Mouse (Mus musculus): ENCODE data around the gene Sparcl1.

DNA sequence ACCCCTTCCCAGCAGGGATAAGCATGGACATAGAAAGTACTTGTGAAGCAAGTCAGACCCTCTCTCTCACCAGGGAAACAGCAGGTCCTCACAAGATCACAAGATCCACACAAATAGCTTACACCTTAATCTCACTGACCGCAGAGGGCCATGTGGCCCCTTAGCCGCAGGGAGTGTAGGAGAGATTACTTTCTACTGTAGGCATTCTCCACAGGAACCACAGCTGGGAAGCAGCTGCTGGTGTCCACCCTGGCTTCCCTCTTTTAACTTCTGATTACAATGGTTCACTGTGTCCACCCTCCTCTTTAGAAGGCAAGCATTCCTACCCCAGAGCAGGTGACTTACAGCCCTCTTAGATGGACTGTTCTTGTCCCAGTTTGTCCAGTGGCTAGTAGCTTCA lies 69.8 kb downstream of the Sparcl1 start:
- no peak for TF ChIP-seq CTCF (IDR thresholded peaks at IDR 0.05; ENCODE audit: low read depth)
- TF ChIP-seq EP300 (optimal IDR thresholded peaks at IDR 0.05), result no peak
